In genomic region chr2:166237554-166238269, GRCm38 (mm10) we compare ENCODE assay signal across 9 mouse cellular contexts.
DNase-seq lines count a peak whose midpoint lies in the region; ATAC-seq and TF ChIP-seq lines count a peak whose summit lies in the region.
"Had no signal": no experiment of that assay in that cellular context is flagged by ENCODE, and none has a peak within 500 bp of the region (broad histone marks: within the 10 kb centered on the region; RNA-seq: fewer than 3 reads in every experiment).

No protein-coding gene starts in this region.

- no peak for TF ChIP-seq POLR2A in kidney, adult 2 months (IDR thresholded peaks at IDR 0.05; ENCODE audit: low read depth, low read length)
- TF ChIP-seq POLR2A in olfactory bulb, adult 2 months (IDR thresholded peaks at IDR 0.05; ENCODE audit: insufficient read depth, low read depth, low read length) = no peak

- H3K36me3 ChIP-seq in kidney, adult 2 months (ENCODE audit: control insufficient read depth, insufficient read depth, low read length) = no peaks in the 10 kb centered on the region
- no peaks in the 10 kb centered on the region for H3K36me3 ChIP-seq in lung, embryonic 15.5 days
- H3K36me3 ChIP-seq: G1E had no signal

- no peak overlapping the region for H3K4me2 ChIP-seq in lung, embryonic 15.5 days

- TF ChIP-seq CTCF in kidney, adult 2 months (conservative IDR thresholded peaks at IDR 0.05; ENCODE audit: insufficient read depth, insufficient read length, low read depth, low read length) = no peak
- no peak for TF ChIP-seq CTCF in olfactory bulb, adult 2 months (IDR thresholded peaks at IDR 0.05; ENCODE audit: insufficient read depth, low read depth, low read length)

- 57% methylated on average over 13 of the region's 13 CpGs for WGBS in kidney, adult 2 months
- WGBS in lung, embryonic 15.5 days = 26% methylated on average over 13 of the region's 13 CpGs
- 81% methylated on average over 13 of the region's 13 CpGs for WGBS in olfactory bulb, adult 2 months

- no peaks in the 10 kb centered on the region for H3K27me3 ChIP-seq in kidney, adult 2 months (replicated peaks; ENCODE audit: control insufficient read depth, insufficient read depth, low read length)
- H3K27me3 ChIP-seq in lung, embryonic 15.5 days = peaks cover 2% of the 10 kb centered on the region; the same call in 1 of the 2 replicates

- H3K27ac ChIP-seq in kidney, adult 2 months (ENCODE audit: insufficient read depth, low read depth, low read length) = no peak overlapping the region
- peak overlapping the region; percentile 9; the same call in 1 of the 2 replicates for H3K27ac ChIP-seq in lung, embryonic 15.5 days
- H3K27ac ChIP-seq in olfactory bulb, adult 2 months (ENCODE audit: insufficient read depth, low read depth, low read length) = 0 out of 2 replicates have a peak overlapping the region, but pooled peaks have one; percentile 25

- H3K9me3 ChIP-seq in lung, embryonic 15.5 days = no peaks in the 10 kb centered on the region

- peak; percentile 20 for DNase-seq in kidney, adult 2 months
- no peak for DNase-seq in kidney, adult 11 months
- peak; percentile 81 for DNase-seq in embryo, embryonic 11 days
- no peak for DNase-seq in left cerebral cortex, adult 9 months (ENCODE audit: low spot score in 2 of 2)
- DNase-seq in gastrocnemius, adult 8-10 months (ENCODE audit: low spot score in 2 of 2) = no peak

- no peak overlapping the region; the same call in 1 of the 2 replicates for H3K9ac ChIP-seq in lung, embryonic 15.5 days

- peak; percentile 70; the same call in 1 of the 2 replicates for ATAC-seq in lung, embryonic 15.5 days (ENCODE audit: borderline replicate concordance, extremely low read depth, low FRiP score, low TSS enrichment)
- ATAC-seq in frontal cortex, adult (ENCODE audit: low TSS enrichment) = no peak

- H3K4me1 ChIP-seq in kidney, adult 2 months (ENCODE audit: control insufficient read depth, insufficient read depth, low read length) = no peaks in the 10 kb centered on the region
- peaks cover 17% of the 10 kb centered on the region for H3K4me1 ChIP-seq in lung, embryonic 15.5 days
- peaks cover 27% of the 10 kb centered on the region for H3K4me1 ChIP-seq in olfactory bulb, adult 2 months (ENCODE audit: control insufficient read depth, insufficient read depth, low read length)

- no peak overlapping the region for H3K4me3 ChIP-seq in kidney, adult 2 months (ENCODE audit: insufficient read depth, low read depth, low read length)
- H3K4me3 ChIP-seq in lung, embryonic 15.5 days = no peak overlapping the region
- no peak overlapping the region for H3K4me3 ChIP-seq in olfactory bulb, adult 2 months (ENCODE audit: insufficient read depth, low read depth, low read length)

Comparison
In these comparisons a context has a peak if more than half of its experiments do, and no peak if none do; other contexts are left out.
1. DNase-seq: peak in kidney, adult 2 months (single experiment) and embryo, embryonic 11 days (single experiment); none in kidney, adult 11 months (single experiment), left cerebral cortex, adult 9 months (0 of 2) and gastrocnemius, adult 8-10 months (0 of 2).